Mouse (Mus musculus): ENCODE measurements at regions not wholly inside any gene's neighbourhood (a gene's known extent, or its start where the extent isn't known, plus 50 kb on each side); places are given as distances from the start of the nearest gene placed in this dataset.
A peak's percentile ranks its signal among the peaks of the same experiment; 100 is the strongest.
"Not testable (repeated sequence)": the region's sequence is repeated elsewhere in the genome, so short reads cannot be mapped to it uniquely, and the experiment has no call there.

DNA sequence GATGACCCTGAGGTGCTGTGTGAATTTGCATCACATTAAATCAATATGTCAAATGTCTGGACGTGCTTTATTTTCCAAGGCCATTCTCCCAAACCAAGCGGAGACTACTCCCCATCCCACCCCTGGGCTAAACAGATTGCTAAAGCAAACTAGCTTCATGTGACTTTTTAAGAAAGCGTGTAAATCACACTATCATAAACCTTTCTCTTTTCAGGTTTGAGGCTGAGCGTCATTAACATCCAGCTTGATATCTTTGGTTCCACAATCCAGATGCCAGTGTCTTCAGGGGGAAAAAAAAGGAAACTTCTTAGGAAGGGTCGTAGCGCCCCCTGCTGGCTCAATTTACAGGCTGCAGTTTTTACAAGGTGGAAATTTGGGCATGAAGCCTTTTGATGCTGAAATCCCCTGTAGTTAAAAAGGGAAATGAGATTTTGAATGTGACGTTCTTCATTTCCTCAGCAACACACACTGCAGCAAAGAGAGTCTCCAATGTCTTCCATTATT, 105.1 kb upstream of the Nt5e start:
- no peak for DNase-seq (ENCODE audit: low spot score in 2 of 2)

DNA sequence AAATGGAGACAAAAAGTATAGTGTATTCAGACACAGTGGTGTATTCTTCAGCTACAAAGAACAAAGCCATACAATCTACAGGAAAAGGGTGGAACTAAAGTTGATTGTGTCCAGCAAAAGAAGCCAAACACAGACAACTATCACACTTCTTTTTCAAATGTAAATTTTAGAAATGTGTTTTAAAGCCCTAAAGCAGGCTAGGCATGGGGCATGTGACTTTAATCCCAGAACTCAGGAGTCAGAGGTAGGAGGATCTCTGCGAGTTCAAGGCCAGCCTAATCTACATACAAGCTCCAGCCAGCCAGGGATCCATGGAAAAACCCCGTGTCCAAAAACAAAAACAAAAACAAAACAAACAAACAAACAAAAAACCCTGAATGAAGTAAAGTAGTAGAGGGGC, 89.9 kb upstream of the Nt5e start:
- DNase-seq (ENCODE audit: low spot score in 2 of 2): no peak

DNA sequence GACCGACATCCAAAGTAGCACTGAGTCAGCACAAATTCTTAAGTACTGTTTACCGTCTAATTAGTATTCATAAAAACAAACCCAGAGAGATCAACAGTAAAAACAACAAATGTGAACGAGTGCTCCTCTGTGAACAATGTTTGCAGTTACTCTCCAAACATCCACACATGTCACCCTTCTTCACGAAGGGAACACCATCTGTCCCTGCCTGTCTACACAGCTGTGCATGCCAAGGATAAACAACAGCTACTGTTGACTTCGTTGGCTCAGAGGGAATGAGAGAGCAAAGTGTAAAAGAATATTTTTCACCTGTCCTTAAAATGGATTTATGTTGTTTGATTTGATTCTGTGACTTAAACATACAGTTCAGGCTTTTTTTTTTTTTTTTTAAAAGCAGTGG, 88.7 kb upstream of the Nt5e start:
- no peak for DNase-seq (ENCODE audit: low spot score in 2 of 2)

DNA sequence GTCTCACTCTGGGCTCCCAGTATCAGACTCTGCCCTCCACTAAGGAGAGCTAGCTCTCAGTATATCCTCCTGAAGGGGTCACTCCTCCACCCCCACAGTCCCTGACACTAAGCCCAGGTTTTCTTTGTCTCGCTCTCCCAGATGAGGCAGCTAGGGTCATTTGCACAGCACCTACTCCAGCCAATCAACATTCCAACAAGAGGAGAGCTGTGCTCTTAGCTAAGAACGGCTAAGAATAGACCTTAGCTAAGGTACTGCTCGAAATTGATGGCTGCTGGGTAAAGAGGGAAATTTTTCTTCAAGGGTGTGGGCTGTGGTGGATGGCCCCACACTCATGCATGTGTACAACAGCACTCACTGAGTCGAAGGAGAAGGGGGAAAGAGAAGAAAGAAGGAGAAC, 86.3 kb upstream of the Nt5e start:
- DNase-seq (ENCODE audit: low spot score in 2 of 2): no peak

DNA sequence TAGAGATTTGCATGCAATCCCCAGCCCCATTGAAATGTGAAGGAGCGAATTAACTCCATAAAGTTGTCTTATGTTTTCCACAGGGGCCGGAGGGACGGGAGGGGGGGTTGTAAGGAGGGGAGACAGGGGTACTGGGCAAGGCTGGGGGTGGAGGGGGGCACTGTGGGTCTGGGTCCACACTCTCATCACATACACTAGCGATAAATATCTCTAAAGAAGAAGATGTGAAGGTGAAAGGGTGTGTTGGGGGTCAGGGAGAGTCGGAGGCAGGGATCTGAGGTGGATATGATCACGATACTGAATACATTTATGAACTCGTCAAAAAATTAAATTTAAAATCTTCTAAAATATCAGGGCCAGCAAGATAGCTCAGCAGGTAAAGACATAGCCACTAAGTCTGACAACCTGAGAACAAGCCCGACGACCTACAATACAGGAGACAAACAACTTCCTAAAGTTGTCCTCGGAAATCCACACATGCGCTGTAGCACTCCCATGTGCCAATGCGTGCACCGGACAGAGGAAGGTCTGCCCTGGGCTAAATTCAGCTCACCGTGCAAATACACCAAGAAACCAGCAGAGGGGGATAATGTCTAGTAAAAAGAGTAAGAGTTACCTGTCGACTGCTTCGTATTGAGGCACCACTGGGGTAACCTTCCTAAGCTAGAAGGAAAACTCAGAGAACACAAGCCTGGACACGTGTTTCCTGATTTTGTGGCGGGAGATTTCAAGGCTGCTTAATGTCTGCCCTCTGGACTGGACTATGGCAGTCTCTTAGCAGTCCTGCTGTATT, 85.6 kb upstream of the Nt5e start:
- peak; percentile 17 to 47 for DNase-seq (ENCODE audit: low spot score in 2 of 2)

DNA sequence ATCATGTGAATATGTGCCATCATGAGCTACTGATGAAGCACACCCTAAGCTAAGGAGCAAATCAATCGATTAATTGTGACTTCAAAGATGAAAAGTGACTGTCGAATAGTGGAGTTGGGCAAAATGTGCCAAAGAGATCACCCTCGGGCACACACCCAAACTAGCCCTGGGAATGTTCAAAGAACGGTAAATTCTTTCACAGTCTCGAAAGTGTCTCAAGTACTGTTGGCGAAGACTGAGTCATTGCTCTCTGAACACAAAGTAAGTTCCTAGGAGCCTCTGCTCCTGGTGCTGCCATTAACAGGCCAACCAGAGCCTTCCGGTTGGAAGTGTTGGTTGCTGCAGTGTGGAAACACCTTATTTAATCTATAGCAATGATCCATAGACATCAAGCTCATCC, 84.5 kb upstream of the Nt5e start:
- DNase-seq (ENCODE audit: low spot score in 2 of 2): no peak

DNA sequence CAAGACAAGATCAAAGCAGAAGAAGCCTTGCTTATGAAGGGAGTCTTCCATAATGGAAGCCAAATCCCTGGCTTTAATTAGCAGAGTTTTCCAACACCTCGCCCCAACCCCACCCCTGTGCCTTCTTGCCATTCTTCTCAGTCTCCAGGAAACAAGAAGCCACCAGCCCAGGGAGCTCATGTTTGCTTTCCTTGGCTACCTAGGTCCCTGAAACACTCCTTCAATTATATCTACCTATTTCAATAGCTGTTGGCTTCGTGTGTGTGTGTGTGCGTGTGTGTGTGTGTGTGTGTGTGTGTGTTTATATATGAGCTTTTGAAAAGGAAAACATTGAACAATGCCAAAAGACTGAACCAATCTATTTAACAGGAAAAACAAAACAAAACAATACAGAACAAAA, 82.5 kb upstream of the Nt5e start:
- DNase-seq (ENCODE audit: low spot score in 2 of 2): no peak

DNA sequence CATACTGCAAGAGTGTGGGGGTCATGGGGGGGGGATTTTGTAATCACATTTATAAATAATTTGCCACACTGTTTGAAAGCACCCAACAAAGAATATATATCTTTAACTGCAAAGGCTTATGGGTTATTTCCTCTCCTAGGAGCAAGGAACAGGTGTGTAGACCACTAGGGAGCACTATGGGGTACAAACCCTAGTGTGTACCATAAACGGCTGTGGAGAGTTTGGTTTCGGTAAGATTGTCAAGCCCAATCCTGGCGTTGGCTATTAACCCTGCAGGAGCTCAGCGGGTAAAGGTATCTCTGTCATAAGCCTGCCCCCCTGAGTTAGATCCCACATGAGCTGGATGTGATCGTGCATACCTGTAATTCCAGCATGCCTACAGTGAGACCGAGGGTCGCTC, 71.0 kb upstream of the Nt5e start:
- no peak for DNase-seq (ENCODE audit: low spot score in 2 of 2)

DNA sequence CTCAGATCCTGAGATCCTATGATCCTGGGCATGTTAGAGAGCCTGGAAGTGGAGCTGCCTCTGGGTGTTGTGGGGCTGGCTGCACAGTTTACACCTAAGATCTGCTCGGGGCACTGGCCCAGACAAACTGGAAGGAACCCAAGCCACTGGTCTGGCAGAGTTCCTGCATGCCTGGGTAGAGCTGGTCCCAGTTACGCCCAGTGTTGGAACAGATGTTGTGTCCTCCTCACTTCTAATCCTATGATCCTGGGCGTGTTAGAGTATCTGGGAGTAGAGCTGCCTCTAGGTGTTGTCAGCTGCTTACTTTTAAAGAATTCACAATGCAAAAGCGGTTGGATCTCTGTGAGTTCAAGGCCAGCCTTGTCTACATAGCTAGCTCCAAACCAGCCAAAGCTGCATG, 67.4 kb upstream of the Nt5e start:
- no peak for DNase-seq (ENCODE audit: low spot score in 2 of 2)

DNA sequence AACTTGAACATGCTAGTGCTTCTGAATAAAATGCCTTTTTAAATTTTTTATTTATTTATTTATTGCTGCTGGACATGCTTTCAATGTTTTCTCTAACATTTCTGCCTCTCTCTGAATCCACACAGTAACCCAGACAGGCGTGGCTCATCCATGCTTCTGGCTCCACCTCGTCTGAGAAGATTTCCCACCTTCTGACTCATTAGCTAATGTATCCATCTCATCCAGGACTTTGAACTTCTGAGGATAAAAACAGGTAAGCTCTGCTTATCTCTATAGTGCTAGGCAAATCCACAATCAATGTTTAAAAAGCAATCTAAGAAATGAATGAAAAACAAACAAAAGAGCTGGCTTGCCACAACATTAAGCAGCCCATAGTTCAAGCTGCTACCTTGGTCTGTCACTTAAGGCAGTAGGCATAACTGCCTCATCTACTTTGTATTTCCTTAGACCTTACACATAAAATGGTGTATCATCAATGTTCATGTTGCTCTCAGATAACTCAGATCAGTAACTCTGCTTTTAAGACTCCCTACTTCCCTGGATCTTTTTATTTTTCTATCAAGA, 66.8 kb upstream of the Nt5e start:
- no peak for DNase-seq (ENCODE audit: low spot score in 2 of 2)

DNA sequence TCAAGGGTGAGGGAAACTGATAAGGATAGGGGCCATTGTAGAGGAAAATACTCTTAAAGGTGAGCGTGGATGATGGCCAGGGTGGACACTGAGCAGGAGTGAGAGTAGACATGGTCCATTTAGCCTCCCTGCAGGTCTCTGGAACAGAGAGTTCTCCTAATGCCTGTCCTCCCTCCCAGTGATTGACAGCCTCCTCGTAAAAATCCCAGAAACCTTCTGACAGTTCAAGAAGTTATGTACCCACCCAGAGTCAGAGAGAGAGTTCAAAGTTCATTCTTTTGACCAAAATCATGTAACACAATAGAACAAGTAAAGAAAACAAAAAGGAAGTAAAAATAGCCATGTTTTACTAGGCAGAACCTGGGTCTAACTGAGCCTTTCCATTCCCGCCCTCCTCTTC, 64.5 kb upstream of the Nt5e start:
- no peak for DNase-seq (ENCODE audit: low spot score in 2 of 2)

DNA sequence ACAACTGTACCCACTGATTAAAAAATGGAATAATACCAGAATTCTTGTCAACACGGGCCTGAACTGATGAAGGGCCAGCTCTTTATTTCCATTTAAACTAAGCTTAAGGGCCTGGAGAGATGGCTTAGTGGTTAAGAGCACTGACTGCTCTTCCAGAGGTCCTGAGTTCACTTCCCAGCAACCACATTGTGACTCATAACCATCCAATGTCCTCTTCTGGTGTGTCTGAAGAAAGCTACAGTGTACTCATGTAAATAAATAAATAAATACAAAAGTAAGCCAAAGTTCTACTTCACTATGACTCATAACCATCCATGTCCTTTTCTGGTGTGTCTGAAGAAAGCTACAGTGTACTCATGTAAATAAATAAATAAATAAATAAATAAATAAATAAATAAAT, 60.7 kb upstream of the Nt5e start:
- not testable (repeated sequence) for DNase-seq (ENCODE audit: low spot score in 2 of 2)

DNA sequence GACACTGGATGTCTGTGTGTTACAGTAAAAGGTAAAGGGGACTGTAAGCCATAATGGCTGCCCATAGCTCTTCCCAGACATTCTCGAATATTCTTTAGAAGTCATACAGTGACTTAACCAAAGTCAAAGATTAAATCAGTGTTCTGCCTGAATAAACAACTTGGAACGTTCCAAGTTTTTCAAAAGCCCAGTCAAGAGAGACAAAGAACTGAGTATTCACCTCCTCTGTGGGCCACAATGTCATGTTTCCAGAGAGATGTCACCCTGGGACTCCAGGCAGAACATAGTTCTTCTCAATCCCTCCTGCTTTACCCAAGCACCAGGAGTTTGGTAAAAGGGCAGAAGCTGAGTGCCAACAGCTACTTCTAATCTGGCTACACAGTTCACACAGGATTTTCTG, 58.2 kb upstream of the Nt5e start:
- DNase-seq (ENCODE audit: low spot score in 2 of 2): no peak

DNA sequence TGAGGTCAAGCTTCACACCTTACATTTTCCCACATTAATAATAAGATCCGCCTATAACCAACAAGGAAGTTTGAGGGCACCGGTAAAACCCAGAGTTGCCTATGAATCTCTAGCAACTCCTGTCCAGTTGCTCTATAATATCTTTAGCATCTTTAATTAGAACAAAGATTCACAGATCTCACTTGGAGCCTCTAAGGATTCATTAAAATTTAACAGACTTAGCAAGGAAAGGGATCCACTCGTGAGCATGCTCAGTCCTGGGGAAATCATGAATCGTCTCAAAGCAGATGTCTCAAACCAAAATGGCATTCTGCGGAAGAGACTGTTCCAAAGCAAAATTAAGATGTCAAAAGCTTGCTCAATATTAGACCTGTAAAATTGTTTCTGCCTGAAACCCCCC, 57.8 kb upstream of the Nt5e start:
- no peak for DNase-seq (ENCODE audit: low spot score in 2 of 2)

DNA sequence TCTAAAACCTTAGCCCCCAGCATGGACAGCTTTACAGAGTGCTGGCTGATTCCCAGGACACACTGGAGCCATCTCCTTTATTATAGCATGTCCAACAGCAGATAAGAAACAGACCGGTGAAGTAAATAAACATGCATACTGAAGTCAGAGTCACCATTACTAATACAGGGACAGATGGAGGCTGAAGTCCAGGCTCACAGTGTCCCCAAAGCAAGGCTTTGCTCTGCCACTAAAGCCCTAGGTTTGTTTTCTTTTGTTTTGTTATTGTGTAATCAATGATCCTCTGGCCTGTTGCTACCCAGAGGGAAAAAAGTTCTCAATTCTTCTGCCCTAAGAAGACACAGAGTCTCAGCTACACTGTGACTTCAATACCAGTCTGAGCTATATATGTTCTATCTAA, 56.2 kb upstream of the Nt5e start:
- DNase-seq (ENCODE audit: low spot score in 2 of 2): no peak

DNA sequence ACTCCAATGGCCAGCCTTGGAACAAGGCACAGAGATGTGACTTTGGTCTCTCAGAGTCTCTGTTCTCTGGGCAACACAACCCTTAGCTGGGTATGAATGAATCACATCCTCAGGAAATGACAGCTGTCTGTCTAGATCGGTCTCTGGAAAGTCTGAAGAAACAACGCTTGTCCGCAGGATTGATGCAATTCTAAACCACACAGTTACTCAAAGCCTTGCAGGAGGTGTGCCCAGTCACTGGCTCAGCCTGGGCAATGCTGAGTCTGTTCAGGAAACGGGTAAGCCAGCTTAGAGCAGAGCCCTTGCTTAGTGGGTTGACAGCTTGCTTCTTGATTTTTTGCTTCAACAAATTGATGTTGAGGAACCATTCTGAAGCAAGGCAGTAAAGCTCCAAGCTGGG, 53.7 kb upstream of the Nt5e start:
- no peak for DNase-seq (ENCODE audit: low spot score in 2 of 2)

DNA sequence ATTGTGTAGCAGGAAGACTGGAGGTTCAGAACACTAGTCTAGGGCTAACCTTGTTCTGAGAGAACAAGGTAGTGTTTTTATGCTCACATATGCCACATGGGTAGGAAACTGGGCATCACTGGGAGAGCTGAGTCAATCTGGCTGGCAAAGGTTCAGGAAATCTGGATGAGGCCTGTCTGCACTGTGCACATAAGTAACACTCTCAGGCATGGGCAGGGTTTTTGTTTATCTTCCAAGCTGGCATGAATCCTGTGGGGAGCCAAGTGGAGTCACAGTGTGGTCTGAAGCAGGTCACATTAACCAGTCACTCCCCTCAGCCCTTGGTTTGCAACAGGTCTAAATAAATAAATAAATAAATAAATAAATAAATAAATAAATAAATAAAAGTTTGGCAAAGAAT, 53.0 kb upstream of the Nt5e start:
- DNase-seq (ENCODE audit: low spot score in 2 of 2): no peak

DNA sequence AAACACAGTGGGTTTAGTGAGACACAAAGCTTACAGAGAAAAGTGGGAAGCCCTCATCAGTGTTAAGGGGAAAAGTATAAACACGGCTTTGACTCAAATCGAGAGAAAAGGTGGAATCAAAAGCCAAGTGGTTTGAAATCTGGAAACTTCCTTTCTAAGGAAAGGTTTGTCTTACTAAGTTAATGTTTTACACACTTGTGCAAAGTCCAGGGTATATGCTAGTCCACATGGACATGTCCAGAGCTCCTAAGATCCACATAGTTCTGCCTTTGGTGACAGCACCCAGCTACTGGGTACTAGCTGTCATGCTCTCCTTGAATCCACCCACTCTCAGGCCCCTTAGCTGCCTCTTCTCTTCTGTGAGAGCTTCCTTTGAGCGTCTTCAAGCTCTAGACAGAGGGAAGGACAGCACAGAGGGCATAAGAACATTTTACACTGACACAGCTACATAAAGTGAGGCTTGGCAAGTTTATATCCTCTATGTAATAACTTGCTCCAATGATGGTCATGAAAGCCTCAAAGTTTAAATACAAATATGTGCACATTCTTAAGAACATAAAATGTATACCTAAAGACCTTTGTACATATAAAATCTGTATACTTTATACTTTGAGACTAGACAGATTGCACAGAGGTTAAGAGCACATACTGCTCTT, 52.2 kb upstream of the Nt5e start:
- DNase-seq (ENCODE audit: low spot score in 2 of 2): no peak

DNA sequence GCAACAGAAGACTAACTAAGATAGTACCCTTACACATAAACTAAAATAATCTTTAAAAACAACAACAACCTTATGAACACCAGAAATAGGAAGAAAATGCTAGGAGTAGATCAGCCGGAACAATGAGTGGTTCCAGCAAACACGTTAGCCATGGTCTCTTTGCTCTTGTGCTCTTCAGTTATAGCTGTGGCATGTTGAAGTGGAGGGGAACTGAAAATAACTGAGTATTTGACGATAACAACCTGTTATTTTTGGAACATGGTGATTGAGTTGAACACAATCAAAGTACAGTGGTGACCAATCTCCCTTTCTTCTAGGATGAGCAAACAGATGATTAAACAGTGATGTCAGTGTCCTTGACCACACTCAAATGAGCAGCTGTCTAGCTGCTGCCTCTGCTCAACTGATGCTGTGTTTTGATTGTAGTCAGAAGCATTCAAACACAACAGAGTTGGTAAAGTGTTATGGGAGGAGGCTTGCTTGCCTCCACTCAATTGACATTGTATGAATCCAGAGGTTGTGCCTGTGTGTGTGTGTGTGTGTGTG, 50.9 kb upstream of the Nt5e start:
- no peak for DNase-seq (ENCODE audit: low spot score in 2 of 2)

DNA sequence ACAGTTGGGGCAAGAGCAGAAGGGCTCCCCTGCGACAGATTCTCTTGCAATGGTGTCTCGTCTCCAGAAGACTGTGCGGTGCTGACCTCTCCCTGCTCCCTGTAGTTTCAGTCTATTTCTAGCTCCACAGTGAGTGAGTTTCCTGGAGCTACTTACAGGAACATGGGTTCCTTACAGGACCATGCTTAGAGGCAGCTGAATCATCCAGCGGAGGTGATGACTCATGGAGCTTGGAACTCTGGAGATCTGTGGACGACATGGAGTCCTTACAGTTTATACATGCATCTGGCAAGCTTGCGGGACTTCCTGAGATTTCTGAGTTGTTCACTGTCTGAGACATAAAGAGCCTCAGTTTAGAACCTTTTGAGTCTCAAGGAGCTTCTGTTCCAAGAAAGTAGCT, 50.0 kb upstream of the Nt5e start:
- DNase-seq (ENCODE audit: low spot score in 2 of 2): no peak

Measured in spleen, postnatal 14 days (tissue).